Mouse (Mus musculus): Measurements from ENCODE around the gene Slc17a7.

Gene Slc17a7

DNA sequence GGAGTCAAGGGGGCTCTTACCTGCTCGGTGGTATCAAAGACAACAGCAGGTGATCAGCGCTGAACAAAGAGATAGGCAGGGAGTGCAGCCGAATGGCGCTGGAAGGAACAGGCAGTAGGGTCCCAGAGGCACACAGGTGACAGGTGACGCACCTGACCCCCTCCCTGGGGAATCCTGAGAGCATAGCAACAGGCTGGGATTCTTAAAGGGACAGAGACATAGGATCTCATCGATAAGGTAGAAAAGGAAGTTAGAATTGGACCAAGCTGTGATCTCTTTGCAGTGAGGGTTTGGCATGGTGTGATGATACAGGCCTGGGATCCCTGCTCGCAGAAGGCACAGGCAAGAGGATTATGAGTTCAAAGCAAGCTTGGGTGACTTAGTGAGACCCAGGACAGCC lies 15.7 kb downstream of the Slc17a7 start, which contains the start of gene Gfy:
Gene Gfy, minus strand, starts transcription at position 101 of the 400 bp plus-strand sequence.
- DNase-seq, result no peak

DNA sequence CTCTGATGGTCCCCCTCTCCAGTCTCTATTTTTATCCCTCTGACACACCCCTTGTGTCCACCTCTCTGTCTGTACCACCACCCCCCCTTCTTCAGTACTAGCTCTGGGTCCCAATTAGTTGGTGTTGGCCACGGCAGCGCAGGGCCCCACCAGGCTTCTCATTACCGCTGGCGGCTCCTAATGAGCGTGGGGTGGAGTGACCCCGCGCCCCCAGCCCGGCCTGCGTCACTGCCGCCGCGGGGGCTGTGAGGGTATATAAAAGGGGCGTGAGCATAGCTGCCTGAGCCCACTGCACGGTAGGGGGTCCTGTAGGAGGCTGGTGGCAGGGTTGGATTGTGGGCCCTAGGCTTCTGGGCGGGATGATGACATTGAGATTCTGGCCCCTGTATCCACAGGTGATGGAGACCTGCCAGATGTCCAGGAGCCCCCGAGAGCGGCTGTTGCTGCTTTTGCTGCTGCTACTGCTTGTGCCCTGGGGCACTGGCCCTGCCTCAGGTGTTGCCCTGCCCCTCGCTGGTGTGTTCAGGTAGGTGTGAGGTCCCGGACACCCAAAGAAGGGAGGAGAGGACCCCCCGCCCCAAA lies 17.2 kb downstream of the Slc17a7 start, which contains the start of gene Pth2:
Gene Pth2, plus strand, starts transcription at position 100 of the 582 bp plus-strand sequence.
- DNase-seq, result peak; percentile 83

DNA sequence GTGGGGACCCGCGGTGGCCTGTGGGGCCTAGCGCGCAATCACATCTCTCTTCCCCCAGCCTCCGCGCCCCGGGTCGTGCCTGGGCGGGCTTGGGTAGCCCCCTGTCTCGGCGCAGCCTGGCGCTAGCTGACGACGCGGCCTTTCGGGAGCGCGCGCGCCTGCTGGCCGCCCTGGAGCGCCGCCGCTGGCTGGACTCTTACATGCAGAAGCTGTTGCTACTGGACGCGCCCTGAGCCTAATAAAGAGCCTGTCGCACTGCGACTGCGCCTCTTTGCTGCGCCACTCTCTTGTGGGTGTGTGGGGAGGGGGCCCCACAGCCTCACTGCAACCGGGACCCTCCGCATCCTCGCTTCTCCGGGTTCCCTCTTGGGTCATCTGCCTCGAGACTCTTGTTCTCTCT lies 17.8 kb downstream of the Slc17a7 start:
- peak; percentile 81 for DNase-seq

DNA sequence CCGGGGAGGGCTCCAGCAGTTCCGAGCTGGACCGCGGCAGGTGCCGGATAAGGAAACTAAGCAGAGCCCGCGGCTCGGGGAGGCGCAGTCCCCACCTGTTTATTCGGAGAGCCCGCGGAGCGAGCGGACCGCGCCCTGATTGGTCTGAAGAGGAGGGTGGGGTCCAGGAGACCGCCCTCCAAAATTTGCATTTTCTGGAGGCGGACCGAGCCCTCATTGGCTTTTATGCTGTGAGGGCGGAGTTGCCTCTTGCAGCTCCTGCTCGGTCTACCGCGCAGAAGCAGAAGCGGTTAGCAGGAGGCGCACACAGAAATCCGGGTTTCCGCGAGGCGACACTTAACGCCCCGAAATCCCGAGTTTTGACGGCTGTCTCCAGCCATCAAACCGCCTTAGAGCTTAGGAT lies 18.5 kb downstream of the Slc17a7 start:
- peak; percentile 95 for DNase-seq

DNA sequence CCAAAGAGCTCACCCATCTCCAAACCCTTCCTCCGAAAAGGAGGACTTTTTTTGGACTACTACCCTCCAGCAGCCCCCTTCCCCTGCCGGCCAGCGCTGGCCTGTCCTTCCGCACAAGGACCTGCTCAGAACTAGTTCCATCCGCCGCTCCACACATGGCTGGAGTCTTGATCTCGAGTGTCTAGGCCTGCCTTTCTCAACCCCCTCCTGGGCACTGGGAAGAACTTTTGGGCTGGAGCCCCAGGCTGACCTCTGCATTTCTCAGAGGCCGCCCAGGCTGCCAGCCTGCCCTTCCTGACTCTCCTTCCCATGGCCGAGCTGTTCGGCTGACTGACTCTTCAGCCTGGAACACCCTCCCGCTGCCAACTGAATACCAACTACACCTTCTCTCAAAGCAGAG lies 18.9 kb downstream of the Slc17a7 start:
- no peak for DNase-seq

DNA sequence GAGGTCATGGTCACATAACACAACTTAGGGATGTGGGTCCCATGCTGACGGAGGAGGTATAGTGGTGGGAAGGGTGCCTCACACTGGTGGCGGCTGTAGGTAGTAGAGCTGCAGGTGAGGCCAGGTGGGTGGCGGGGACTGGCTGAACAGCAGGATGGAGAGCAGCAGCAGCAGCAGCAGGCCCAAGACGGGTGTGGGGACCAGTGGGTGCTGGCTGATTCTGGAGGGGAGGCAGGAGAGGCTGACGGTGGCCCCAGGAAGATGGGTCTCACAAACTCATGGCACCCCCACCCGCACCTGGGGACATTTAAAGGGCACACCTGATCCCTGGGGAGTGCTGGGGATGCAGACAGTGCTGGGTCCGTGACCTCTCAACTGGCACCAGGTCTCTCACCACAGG lies 19.9 kb downstream of the Slc17a7 start:
- DNase-seq, result no peak

DNA sequence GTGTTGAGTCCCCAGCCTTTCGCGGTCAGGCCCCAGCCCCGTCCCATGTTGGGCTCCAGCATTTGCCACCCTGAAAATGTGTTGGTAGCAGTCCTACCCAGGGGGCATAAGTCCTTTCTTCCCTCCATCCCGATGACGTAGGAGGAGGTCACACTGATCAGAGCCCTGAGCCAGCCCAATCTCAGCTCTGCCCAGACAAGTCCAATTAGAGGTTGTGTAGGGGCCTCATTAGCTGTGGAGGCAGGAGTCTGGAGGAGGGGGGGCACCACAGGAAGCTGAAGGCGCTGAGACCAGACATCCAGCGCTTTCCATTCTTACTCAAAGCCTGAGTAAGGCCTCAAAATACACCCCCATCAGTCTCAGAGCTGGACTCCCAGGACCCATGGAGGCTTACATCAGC lies 22.2 kb downstream of the Slc17a7 start:
- peak; percentile 77 for DNase-seq

DNA sequence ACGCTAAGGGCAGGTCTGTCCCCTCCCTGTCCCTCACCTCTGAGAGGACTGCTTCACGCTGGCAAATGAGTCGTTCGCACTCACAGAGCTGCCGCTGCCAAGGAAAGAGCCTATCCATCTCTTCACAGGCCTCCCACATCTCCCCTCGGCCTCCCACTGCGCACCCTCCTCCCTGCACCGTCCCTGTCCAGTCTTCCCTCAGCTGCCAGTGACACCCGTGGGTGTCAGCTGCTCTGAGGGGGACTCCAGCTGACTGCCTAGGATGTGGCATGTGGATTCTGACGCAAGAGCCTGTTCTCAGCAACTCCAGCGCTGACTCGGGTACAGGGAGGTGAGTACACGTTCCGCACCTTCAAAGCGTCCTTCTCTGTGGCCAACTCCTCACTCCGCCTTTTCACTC lies 25.9 kb downstream of the Slc17a7 start:
- DNase-seq, result no peak

DNA sequence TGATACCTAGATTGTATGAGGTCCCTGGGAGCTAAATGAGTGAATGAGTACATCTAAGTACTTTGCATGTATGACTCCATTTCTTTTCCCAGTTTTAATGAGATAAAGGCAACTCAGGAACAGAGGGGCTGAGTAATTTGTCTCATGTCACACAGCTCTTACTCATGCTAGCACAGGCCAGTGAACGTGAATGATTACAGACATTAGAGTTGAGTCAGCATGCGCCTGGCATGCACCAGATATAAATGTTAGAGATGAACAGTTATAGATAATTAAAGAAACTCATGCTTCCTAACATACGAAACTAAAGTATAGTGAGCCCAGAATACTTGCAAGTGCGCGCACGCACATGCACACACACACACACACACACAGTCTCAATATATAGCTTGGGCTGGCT lies 26.4 kb downstream of the Slc17a7 start:
- no peak for DNase-seq

DNA sequence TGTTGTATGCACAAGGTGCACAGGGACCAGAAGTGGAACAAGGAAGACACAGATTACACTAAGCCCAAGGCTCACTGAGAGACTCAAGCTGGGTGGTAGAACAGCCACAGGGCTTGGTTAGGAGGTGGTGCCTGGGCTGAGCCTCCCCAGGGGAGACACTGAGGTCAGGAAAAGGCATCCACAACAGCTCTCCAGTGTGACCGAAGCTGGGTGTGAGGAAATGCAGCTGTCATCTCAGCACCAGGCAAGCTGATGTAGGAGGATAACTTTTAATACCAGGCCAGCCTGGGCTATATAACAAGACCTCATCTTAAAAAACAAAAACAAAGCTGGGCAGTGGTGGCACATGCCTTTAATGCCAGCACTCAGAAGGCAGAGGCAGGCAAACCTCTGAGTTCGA lies 27.4 kb downstream of the Slc17a7 start:
- DNase-seq, result no peak

DNA sequence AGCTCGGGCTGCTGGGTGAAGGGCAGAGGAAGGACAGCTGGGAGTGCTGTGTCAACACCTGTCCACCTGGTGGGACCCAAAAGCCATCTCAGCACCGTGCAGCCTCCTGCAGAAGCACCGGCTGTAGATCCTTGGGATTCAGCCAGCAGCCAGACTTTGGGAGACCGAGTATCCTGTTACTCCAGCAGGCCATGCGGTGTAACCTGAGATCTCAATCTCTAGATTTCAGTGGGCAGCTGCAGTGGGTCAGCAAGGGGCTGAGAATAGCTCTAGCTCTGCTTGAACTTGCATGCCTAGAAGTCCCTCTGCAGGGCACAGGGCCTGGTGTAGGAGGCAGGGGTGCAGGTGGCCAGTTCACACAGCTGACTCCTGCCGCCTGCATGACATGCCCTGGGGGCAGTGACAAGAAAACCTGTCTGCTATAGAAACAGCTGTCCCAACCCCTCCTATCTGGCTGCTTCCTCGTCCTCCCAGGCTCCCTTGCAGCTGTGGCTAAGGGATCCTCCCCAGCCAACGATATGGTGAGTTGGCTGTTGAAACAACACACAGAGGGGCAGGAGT lies 28.1 kb downstream of the Slc17a7 start:
- DNase-seq, result peak; percentile 55

DNA sequence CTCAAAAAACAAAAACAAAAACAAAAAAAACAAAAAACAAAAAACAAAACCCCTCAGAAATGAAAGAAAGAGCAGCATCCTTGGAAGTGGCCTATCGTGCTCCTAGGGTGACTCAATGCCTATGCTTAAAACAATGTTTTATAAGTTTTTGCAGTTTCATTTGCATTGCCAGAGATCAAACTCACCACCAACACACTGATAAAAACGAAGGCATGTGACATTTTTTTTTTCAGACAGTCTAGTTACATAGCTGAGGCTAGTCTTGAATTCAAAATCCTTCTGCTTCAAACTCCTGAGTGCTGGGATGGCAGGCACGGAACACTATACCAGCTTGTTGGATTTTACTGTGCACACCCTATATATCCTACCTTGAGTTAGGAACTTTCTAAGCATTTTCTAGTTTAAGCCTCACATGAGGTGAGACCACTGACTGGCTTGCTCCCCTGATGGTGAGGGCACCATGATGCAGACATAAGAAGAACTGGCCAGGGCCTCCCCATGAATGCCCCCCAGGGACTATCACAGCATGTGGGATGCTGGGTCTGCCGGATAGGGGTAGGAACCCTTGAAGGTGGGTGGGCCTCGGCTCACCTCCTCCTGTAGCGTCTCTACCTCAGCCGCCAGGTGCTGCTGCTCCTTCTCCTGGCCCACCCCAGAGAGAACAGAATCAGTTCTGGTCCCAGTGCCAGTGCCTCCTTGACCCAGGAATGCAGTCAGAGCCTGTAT lies 29.0 kb downstream of the Slc17a7 start:
- no peak for DNase-seq

DNA sequence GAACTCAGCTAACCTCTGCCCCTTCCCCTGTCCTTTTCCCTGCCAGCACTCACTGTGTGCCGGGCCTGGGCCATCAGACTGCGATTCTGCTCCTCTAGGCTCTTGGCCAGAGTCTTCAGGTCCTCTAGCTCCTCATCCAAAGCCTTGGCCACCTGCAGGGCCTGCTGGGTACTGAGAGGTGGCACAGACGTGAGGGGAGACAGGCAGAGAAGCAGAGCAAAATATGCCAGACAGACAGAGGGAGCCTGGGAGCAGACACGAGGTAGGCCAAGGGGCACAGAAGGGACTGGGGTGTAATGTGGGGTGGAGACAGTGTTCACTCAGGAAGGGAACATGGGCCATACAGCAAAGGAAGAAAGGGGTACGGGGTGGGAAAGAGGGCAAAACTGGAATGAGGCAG lies 29.7 kb downstream of the Slc17a7 start:
- no peak for DNase-seq

DNA sequence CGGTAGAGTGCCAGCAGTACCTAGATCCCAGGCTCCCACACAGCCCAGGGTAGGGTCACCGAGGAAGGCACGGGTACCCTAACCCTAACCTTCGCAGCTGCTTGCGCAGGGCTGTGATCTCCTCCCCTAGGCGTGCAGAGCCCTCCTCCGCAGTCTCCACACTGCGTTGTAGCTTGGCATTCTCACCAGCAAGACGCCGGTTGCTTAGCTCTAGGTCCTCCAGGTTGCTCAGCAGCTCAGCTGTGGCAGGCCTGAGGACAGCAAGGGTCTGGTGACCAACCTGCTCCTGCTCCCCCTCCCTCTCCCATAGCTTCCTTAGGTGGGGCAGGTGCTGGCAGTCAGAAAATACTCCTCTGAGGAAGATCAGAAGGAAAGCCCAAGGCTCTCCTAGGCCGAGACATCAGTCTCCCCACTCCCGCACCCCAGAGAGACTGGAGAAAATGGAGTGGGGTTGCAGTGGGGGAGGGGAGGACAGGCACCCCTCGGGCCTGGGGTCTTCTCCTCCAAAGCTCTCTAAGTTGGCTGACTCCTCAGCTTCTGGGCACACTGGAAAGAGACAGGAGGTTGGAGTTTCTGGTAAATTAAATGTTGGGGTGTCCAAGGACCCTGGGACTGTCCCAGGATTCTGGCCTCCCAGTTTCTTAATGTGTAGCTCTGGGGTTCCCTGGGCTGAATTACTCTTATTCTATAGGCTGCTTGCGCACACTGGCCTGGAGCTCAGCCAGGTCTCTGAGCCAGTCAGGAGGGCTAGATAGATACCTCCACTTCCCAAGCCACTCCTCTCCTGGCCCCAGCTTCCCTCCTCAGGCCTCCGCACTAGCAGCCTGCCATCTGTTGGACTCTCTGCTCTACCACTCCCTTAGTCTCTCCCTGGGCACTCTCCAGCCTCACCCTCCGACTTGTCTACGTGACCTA lies 30.4 kb downstream of the Slc17a7 start:
- DNase-seq, result no peak

DNA sequence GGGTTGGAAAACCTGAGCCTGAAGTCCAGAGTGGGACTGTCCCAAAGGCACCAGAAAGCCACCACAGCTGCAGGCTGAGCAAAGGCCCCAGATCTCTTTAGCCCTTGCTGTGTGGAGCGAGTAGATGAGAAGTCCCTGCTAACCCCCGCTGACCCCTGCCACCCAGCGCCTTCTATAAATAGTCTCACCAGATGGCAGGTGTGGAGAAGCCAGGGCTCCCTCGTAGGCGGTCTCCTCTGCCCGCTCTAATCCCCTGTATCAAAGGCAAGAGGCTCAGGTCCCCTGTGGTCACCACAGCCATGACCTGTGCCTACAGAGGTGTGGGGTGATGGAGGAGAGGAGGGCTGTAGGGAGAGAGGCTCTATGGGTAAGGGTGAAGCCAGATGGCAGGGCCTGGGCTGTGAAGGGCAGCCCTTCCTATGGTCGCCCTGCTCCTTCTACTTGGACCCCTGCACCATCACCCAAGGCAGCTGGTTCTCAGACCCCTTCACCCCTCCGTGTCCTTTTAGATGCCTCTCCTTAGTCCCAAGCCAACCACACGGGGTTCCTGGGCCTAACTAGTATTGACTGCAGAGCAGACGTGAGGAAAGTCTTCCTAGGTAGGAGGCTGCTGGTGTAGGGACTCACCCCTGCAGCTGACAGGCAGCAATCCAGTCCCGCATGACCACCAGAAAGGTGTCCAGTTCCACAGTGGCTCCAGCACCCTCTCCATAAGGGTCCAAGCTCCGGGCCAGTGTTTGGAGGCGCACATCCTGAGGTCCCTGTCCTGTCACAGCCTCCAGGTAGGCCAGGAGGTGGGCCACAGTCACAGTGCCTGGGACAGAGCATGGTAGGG lies 31.8 kb downstream of the Slc17a7 start:
- peak; percentile 78 for DNase-seq

DNA sequence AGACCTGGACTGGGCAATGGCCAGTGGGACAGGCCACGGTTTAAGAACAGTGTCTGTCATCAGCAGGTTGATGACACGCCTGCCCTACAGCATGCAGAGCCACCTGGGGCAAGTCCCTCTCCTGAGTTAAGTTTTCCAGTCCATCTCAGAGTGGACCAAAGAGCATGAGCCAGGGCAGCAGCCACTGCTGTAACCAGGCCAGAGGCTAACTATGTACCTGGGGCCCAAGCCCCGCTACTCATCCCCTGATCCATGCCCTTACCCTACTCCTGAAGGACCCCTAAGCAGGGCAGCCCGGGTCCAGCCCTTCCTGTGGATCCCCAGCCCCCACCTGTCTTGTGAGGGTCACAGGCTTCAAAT lies 32.4 kb downstream of the Slc17a7 start:
- no peak for DNase-seq

DNA sequence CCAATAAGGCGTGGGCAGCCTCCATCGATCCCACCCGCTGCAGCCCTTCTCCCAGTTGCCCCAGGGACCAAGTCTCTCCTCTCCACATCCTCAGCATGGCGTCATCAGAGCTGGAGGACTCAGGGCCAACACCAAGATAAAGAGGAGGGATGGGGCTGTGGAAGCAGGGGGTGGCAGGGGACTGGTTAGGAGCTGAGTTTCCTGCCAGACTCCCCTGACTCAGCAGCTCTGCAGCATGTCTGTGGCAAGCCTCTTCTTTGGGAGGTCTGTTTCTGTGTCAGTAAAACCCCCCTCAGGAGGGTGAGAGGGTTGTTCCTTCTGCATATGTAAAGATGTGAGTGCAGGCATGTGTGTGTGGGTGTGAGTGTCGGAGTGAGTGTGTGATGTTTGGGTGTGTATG lies 33.2 kb downstream of the Slc17a7 start:
- DNase-seq, result no peak

DNA sequence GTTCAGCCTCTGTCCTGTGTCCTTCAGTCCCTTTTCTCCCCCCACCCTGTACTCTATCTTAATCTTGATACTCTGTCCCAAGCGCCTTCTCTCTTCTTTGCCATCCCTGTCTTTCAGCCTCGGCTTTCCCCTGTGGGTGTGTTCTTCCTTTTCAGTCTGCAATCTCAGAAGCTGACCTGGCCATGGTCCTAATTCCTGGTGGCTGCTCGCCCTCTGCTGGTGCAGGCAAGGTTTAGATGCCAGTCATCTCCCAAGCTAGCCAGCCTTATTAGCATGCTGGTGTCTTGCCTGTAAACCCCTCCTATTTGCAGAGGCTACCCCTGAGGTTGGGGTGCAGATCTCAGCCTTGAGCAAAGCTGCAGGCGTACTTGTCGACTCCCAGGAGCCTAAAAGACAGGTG lies 34.7 kb downstream of the Slc17a7 start:
- DNase-seq, result peak; percentile 88

DNA sequence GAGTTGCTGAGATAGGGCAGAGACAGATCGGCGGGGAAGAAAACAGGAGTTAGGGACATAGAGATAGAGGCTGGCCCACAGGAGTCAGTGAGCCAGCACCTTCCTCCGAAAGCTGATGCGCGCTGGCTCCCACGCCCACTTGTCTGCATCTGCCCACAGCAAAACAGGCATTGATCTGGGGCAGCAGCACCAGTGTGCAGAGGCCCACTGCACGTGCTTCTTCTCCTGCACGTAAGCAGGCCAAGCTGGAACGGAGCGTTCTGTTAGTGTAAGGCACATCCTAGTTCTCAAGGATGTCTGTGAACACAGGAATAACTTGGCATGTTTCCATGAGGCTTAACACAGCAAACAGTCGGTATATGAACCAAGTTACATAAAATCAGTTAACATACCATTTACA lies 35.2 kb downstream of the Slc17a7 start:
- DNase-seq, result no peak

DNA sequence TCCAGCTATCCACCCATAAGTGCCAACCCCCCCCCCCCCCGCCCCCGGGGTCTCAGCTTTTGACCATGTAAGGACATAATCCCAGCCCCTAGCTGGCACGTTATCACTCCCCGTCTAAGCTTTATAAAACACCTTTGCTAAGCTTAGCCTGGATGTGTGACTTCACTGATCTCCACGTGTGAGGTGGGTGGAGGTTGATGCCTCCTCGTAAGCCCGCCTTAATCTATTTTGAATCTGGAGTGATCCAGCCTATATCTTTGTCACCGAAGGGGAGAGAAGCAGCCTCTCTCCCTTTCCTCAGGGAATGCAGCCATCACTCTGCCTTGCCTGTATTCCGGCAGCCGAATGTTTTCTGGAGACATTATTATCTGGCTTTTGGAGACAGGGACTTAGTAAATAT lies 38.9 kb downstream of the Slc17a7 start:
- DNase-seq, result peak; percentile 23

DNA sequence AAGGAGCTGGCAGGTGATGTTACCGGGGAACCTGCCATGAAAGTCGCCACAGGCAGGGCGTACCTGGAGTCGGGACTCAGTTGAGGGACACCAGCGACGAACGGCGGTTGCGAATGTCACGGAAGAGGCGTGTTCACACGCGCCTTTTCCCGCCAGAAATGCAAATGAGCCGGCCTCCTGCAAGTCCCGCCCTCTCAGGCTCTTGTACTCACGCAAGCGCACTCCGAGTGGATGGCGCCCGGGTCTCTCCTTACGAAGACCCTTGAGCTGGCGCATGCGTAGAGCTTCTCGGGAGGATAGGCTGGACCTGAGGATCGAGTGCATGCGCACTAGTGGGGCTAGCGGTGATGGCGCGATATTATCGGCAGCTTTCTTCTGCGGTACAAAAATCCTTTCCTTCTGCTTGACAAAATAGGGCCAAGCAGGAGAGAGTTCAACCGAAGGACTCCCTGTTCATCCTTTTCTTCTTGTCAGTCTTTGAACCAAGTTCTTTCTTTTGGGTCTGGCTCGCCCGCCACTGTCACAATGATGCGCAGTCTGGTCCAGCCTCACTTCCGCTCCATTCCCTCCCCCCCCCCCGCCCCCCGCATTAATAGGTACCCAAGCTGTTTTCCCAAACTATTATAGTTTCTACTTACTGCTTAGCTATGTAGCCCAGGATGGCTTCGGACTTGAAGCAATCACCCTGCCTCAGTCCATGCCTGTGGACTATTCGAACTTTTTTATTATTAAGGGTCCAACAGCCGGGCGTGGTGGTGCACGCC lies 40.8 kb downstream of the Slc17a7 start, which contains the start of gene Ccdc155:
Gene Ccdc155, minus strand, starts transcription at position 513 of the 764 bp plus-strand sequence.
- peak; percentile 99 for DNase-seq

DNA sequence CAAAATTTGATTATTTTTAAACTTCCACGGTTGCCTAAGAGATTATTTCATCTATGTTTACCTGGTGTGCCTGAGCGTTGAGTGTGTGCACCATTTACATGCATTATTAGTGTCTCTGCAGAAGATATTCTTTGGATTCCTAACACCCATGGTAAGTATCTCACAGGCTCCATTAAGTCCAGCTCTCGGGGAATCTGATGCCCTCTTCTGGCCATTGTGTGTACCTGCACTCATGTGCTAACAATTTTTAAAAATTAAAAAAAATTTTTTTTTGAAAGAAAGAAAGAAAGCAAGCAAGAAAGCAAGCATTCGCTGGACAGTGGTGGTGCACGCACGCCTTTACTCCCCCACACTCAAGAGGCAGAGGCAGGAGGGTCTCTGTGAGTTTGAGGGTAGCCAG lies 44.5 kb downstream of the Slc17a7 start:
- no peak for DNase-seq
